Mouse (Mus musculus) brain, embryonic 14.5 days (tissue): ENCODE measurements at regions not wholly inside any gene's neighbourhood (a gene's known extent, or its start where the extent isn't known, plus 50 kb on each side); places are given as distances from the start of the nearest gene placed in this dataset.

ENCODE experiments used
- CTCF ChIP-seq: fragments of 200-500 bp; IDR thresholded peaks from 2 replicates; pipeline ENCODE4 v1.5.1; 2012; ENCODE audit warnings: inconsistent platforms, mild to moderate bottlenecking, moderate library complexity, borderline replicate concordance; ENCODE audit not compliant: insufficient read depth, insufficient read length; ENCODE audit errors: extremely low read depth
- POLR2A ChIP-seq: fragments of 200-500 bp; IDR thresholded peaks from 2 replicates; pipeline ENCODE4 v1.6.1; 2012; ENCODE audit warnings: mild to moderate bottlenecking, inconsistent platforms, borderline replicate concordance; ENCODE audit not compliant: poor library complexity, insufficient read depth, insufficient read length, severe bottlenecking; ENCODE audit errors: extremely low read depth

DNA sequence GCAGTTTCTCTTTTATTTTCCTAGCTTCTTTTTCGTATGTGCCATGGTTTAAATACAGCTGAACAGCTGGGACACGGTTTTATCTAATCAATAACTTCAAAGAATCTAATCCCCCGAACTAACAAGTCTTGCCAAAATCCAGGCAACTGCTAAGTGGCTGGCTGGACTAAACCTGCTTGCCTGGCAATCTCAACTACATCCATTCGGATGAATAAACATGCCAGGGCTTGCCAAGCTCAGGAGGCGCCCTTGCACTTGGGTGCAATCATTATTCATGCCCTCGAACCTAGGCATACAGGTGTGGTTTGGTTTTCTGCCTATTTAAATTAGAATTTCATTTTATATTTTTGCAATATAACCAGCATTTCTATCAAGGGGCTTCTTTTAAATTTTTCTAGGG, 172.1 kb upstream of the Paip1 start:
- TF ChIP-seq POLR2A (no peak), CTCF (no peak)
